Mouse (Mus musculus) spleen, adult 18-20 months (tissue): ENCODE results near the gene Gapdh.

Source experiments
- DNase-seq, 2 experiments: peaks; one replicate each; pipeline ENCODE4 v3.0.0; 2022; ENCODE audit warnings: mixed read lengths in 2 of 2

Gapdh gene

DNA sequence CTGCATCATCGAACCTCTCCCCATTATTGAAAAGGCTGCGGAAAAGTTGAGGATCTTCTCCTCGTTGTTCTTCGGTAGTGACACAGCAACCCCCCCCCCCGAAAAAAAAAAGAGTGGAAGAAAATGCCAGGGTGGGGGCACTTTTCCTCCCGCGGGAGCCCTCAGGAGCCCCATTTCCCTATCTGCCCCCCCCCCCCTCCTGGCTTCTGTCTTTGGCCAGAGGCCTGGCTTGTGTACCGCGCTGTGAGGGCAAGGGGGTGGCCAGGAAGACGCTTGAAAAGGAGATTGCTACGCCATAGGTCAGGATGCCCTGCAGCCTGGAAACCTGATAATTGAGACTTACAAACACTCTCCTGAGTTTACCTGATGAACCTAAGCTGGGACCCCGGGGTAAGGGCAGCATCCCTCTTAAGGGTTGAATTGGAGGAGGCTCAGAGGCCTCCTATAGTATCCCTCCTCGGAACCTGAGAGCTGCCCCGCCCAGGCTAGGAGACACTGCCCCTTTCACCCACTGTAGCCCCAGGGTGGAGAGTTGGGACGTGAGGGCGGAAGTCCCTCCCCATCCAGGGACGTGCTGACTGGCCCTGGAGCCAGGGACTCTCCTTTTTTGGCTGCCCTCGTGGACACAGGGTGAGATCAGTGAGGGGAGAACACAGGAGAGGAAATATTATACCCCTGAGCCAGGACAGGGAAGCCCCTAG lies at the start of gene Gapdh:
Gene Gapdh, minus strand, starts transcription at position 417 of the 701 bp plus-strand sequence.
- peak in 1 of 2 experiments; percentile 36 for DNase-seq

DNA sequence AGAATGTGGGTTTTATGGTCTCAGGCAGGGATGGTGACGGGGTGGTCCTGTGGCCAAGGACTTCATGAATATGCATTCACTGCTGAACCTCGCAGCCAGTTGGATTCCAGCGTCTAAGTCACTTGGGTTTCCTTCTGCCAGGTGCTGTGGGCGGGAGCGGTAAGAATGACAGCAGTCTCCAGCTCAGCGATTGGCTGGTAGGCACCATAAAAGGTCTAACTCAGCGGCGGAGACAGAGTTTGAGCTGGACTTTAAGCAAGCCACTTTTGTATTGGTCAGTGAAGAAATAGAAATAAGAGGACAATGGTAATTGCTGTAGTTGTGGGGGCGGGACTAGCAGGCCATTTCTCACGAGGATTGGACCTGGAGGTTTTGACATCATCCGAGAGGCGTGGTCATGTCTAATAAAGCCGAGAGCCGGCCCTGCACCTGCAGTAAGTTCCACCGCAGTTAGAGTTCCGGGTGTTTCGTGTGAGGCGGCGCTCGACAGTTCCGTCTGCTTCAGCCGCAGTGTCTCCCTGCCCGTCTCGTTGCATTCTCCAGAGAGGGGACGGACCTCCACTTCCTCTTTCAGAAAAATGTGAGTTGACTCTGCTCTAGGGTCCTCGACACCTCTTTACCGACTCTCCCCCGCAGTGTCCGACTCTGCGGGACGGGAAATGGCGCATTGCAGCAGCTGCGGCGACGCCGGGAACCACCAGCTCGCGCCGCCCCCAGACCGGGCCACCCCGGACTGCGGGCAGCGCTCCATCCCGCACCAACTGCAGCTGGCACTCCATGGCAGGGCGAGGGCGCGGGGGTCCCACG lies 49.1 kb upstream of the Gapdh start, which contains the start of gene Vamp1:
Gene Vamp1, plus strand, starts transcription at position 404 of the 807 bp plus-strand sequence.
- peak; percentile 91 to 93 for DNase-seq

DNA sequence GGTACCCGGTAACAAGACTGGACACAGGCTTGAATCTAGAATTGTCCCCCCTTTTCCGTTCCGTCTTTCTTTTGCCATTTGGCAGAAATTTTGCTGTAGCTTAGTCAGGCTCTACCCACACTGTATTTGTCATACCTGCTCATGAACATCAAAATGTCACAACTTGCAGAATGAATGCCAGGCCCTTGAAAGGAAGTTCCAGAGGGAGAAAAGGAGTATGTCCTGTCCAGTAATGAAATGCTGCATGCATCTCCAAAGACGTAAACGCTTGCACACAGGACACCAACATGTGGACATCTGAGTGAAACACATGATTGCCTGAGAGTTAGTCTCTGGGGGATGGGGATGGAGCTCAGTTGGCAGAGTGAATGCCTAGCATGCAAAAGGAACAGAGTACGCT lies 47.4 kb upstream of the Gapdh start:
- DNase-seq, result no peak

DNA sequence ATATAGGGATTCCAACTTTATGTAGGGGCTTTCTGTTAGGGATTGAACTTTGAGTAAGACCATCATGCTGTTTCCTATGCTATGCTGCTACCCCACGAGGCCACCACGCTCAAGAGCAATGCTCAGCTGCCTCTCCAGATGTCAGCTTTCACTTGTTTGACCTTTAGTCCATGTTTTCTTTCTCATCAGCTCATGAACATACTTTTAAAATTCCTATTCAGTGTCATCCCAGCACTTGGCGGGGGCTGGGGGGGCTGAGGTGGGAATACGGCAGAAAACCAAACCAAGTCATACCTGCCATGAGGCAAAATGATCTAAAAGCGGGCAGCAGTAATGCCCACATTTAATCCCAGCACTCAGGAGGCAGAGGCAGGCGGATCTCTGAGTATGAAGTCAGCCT lies 46.9 kb upstream of the Gapdh start:
- DNase-seq, result no peak

DNA sequence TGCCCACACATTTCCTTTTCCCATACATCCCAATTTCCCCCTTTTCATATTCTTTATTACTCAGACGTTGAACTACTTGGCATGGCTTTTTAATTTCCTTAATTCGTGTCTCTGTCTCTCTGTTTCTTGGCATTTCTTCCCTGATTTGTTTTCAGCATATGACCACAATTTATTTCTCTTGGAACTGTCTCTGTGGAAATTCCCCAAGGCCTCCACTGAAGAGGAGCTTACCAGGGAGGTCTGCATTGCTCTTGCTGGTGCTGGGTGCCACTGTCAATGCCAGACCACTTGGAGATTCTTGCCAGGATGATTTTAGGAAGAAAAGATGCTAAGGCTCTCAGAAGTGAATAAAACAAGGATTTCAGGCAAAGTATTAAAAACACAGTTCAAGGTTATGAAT lies 46.4 kb upstream of the Gapdh start:
- no peak for DNase-seq

DNA sequence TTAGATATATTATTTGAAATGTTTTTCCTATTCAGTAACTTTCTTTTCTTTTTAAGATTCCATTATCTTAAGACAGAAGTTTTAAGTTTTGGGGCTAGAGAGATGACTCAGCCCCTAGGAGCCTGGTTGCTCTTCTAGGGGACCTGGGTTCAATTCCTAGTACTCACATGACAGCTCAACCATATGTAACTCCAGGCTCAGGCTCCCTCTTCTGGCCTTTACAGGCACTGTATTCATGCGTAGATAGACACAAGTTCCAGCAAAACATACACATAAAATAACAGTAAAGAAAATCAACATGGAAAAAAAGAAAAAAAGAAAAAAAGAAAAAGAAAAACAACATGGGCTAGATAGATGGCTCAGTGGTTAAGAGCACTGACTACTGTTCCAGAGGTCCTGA lies 44.2 kb upstream of the Gapdh start:
- no peak for DNase-seq

DNA sequence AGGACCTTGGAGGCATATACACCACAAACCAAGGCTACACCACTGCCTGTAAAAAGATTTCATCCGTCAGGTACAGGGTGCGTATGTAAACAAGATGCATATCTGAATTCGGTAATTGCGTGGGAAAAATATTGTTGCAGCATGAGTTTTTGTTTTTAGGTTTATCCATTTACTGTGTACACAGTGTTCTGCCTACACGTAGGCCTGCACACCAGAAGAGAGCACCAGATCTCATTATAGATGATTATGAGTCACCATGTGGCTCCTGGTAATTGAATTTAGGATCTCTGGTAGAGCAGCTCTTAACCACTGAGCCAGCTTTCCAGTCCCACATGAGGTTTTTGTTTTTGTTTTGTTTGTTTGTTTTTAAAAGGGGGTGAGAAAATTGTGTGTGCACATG lies 30.9 kb upstream of the Gapdh start:
- DNase-seq, result no peak

DNA sequence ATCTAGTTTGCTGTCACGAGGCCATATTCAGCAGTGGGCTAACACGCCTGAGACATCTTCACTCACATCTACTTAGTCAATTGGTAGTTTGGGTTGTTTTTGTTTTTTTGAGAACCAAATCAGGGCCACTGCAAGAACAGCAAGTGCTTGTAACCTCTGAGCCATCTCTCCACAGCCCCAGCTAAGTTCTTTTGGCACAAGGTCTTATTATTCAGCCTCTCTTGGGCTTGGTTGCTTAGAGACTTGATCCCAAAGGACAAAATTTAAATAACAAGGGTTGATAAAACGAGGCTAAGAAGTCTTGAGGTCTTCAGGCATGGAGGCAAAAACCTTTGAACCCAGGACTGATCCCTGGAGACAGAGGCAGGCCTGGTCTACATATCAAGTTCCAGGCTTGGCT lies 30.0 kb upstream of the Gapdh start:
- DNase-seq, result no peak

DNA sequence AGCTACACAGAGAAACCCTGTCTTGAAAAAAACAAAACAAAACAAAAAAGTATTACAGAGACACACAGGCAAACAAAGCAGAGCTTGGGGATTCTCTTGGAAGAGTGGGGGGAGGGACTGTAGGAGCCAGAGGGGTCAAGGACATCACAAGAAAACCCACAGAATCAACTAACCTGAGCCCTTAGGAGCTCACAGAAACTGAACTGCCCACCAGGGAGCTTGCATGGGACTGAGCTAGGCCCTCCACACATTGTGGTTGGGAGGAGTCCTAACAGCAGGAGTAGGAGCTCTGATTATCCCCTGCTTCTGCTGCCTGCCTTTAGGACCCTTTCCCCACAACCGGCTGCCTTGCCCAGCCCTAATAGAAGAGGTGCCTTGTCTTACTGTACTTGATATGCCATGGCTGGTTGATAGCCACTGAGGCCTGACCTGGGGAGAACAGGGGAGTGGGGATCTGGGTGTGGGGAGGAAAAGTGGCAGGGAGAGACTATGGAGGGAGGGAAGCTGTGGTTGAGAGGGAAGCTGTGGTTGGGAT lies 29.3 kb upstream of the Gapdh start:
- no peak for DNase-seq

DNA sequence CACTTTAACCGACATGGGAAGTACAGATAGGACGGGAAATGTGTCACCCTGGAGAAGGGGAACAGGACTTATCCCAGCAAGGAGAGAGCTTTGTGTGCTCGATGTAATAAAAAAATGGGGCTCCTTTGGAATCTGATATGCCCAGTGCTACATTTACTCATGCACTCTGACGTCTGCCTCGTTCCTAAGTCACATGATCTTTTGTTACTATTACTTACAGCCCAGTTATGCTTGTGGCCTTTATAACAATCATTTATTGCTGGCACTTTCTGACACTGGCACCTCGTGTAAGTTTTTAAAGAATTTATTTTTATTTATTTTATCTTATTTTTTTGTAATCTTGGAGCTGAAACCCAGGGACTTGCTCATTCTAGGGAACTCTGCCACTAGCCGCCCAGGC lies 27.1 kb upstream of the Gapdh start:
- no peak for DNase-seq

DNA sequence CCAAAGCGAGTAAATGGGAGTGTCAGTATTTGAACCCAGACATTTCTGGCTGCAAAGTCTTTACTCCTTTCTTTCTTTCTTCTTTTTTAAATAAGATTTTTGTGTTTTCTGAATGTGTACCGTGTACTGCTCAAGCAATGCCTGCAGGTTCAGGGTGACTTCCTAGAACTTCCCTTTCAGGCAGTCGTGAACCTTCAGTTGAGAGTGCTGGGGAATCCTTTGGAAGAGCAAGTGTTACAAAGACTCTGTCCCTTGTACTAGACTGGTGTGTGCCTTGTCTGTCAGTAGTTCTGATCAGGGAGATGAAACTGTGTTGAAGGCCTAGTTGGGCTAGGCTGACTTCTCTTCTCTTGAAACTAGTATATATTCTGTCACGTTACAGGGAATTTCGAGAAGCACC lies 26.6 kb upstream of the Gapdh start:
- no peak for DNase-seq

DNA sequence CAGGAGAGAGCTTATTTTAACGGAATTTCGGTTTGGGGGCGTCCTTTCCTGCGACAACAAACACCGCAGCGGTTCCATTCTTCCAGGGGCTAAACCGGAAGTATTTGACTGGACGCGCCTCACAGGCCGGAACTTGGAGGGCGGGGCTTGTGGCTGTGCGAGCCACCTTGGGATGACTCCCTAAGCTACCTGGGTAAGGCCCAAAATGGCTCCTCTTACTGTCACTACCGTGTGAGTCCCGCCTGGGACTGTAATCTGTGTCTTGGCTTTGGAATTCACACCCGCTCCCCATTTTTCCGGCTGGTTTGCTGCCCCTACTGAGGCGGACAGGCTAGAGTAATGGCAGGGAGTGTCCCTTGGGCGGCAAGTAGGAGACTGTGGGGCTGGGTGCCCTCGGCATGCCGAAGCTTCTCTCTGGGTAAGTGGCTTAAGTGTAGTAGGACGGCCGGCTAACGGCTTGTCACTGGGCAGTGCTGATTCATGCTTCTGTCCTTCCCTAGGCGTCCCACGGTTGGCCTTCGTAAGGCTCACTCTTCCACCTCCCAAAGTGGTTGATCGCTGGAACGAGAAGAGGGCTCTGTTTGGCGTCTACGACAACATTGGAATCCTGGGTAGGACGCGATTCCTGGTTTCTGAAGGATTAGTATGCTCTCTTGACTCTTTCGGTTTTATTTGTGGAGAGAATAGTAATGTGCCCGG lies 25.9 kb upstream of the Gapdh start:
- peak; percentile 83 to 87 for DNase-seq

DNA sequence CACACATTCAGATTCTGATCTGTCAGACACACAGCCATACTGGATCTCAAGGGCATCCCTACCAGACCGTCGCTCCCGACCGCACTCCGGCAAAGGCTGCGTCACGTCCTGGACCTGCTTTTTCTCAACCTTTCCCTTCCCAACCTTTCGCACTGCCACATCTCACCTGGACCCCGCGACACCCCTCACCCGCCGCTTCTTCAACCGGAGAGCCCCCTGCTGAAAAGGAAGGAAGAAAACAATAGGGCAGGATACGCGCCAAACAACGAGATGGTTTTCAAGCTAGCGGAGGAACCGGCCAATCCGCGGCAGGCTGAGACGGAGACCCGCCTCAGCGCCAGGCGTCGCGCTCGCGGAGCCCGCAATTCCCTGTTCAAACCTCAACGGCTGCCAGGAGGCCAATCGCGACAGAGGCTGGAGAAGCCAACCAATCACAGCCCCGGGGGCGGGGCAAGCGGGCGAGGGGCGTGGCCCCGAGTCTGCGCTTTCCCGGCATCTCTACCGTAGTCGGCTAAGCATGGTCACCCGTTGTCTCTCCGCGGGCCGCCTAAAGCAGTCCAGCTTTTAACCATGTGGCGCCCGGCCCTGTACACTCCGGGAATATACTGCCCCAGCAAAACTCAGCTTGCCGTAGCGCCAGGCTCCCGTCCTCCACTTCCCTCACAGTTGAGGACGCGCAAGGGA lies 25.2 kb upstream of the Gapdh start, which contains the start of the genes Ncapd2 and Mrpl51:
Gene Ncapd2, minus strand, starts transcription at position 370 of the 684 bp plus-strand sequence.
Gene Mrpl51, plus strand, starts transcription at position 470 of the 684 bp plus-strand sequence.
- DNase-seq, result peak; percentile 93 to 96

DNA sequence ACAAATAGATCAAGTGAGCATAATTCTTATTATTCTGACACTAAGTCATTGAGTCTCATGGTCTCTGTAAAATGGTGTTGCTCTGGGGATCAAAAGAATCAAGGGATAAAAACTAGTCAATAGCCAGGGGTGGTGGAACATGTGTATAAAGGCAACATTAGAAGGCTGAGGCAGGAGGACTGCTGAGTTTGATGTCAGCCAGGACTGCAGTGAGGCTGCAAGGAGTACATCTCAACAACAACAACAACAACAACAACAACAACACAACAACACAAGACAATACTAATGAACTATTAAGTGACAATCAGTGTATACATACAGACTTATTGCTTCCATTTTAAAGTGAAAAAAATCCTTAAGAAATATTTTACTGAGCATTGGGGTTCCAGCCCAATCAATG lies 24.5 kb upstream of the Gapdh start:
- no peak for DNase-seq

DNA sequence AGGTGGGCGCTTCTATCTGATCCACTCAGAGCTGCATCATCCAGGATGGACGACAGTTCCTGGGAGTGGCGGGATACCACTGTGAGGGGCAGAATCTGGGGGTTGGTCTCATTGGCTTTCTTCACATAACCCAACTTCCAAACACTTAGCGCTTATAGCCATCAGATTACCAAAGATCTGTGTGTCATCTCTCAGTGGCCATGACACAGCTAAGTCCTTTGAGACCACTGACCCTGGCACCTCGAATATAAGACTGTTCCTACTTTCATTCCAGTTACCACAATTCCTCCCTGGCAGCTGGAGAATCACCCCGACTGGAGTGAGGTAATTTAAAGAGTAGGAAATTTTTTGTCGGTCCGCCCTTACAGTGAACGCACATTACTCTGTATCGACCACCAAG lies 19.9 kb upstream of the Gapdh start:
- no peak for DNase-seq

DNA sequence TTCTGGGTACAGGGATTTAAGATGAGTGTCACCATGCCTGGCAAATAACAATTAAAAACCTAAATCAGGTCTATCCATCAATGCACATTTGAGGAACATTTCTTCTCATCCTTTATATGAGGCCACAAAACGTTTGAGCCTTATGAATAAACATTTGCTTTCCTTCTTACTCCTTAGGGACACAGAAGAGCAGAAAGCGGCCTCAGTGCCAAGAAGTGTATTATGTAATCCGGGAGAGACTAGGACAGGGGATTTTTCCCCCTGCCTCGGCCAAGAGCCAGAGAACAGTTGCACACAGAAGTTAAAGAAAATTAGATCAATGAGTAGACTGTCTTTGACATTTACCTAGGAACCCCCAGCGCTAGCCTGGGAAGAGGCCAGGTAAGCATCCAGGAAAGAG lies 15.9 kb upstream of the Gapdh start:
- DNase-seq, result no peak

DNA sequence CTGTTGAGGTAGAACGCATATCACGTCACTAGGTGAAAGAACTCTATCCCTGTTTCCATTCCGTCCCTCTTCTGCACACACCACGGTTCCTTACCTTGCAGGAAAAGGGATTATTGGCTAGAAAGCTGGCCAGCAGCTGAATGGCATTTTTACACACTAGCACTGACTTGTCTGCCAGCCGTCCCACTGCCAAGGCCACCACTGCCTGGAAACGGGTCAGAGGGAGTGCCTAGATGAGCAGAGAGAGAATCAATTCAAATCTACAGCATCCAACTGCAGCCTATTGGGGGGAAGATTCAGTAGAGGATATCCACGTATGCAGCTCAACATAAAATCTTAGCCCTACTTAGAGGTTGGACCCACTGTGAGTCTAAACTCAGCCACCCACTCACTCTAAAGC lies 13.3 kb upstream of the Gapdh start:
- no peak for DNase-seq

DNA sequence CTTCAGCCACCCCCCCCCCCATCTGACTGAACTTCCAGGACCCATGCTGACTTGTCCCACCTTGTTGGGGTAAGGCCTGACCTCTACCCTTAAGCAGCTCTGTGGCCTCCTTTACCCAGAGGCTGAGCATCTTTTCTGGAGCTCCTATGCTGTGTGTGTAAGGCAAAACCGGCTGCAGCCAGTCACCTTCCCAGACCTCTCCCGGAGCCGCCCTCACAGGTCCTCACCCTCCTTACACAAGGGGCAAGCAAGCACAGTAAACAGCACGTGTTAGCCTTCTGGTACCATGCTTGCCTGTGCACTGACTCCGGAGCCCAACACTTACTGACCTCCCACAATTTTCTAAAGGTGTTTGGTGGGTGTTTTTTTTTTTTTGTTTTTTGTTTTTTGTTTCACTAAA lies 9.2 kb upstream of the Gapdh start:
- DNase-seq, result no peak

DNA sequence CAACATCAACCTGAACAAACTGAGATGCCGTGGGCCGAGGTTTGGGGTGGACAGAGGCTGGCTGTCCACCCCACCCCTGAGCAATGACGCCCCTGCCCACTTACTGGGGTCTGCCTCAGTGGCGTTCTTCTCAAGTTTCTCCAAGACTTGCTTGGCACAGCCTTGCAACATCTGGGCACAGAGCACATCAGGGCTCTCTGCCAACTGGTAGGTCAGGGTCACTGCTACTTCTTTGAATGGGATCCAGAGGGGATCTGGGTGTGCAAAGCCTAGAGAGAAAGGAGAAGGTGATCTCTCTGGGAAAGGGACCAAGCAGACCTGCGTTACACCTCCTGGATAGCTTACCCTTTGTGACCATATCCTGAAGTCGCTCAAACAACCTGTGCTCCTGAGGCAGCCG lies 7.0 kb upstream of the Gapdh start:
- DNase-seq, result no peak

DNA sequence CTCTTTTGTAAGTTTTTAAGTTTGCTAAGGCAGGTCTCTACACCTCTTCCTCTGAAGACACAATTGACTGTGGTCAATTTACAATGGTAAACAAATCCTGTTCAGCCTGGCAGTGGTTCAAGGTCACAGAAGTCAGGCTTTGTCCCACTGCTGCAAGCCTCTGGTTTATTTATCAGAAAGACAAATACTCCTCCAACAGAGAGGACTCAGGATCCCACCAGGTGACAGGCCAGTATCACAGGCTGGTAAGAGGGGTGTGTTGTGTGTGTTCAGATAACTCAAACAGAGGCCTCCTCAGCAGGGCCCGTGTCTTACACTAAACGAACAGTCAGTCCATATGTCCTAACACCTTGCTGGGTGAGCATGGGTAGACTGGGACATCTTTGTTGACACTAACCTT lies 6.2 kb upstream of the Gapdh start:
- DNase-seq, result no peak

DNA sequence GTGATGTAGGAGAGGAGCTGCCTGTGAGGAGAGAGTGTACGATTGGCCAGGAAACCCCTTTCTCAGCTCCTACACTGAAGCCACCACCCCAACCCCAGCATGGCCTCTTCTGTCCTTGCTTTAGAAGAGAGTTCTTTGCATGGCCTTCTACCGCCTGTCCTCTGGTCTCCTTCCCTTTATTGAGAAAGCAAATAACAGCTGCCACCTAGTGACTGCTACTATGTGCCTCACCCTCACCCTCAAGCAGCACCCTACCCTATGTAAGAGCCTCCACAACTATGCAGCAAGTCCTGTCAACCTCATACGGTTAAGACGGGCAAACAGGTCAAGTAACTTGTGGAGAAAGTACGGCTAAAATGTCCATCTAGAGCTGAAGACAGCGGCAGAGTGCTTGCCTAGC lies 3.9 kb upstream of the Gapdh start:
- no peak for DNase-seq

DNA sequence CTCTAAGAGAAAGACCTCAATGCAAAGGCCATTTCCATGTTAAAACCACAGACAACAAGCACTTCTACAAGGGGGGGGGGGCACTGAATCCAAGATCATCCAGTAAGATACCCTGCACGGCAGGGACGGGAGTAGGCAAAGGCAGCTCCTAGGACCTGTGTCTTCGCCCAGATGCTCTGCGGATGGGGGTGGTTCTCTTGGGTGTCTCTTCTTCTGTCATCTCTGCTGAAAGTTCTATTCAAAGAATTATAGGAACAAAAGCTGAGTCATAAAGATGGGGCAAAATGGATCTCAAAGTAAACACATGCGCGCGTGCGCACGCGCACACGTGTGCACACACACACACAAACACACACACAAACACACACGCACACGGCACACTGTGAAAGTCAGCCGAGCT lies 1.8 kb upstream of the Gapdh start:
- DNase-seq, result no peak
